Mouse (Mus musculus): Measurements from ENCODE around the gene Bpifb1.

DNA sequence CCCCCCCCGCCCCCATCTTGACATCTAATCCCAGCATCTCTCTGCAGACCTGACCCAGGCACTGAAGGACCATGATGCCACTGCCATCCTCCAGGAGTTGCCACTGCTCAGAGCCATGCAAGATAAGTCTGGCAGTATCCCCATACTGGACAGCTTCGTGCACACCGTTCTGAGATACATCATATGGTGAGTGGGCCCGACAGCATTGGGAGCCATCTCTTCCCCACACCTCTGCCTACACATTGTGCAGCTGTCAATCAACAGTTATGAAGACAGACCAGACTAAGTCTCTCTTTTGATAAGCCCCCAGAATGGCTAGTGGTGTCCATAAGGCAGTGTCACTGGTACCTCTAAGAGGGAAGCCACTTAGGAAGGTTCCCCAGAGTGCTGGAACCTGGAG lies 14.0 kb downstream of the Bpifb1 start:
- TF ChIP-seq CTCF (IDR thresholded peaks at IDR 0.05; ENCODE audit: borderline replicate concordance, extremely low read depth, insufficient read depth, insufficient read length) (no peak), POLR2A (IDR thresholded peaks at IDR 0.05; ENCODE audit: borderline replicate concordance, extremely low read depth, insufficient read depth, insufficient read length, poor library complexity, severe bottlenecking) (no peak)

All from brain, embryonic 14.5 days (tissue).